Mouse (Mus musculus) cerebellum, postnatal 10 days (tissue): ENCODE results near the gene Cntf.
"Not testable (repeated sequence)": the region's sequence is repeated elsewhere in the genome, so short reads cannot be mapped to it uniquely, and the experiment has no call there.

Source experiments
- DNase-seq, 2 experiments: peaks; one replicate each; pipeline ENCODE4 v3.0.0; 2021; ENCODE audit warnings: mixed read lengths in 2 of 2

Gene Cntf

GRCm38 (mm10) chr19:12762212-12763130, 3.0 kb downstream of the Cntf start:
- DNase-seq = peak; percentile 9 to 12

GRCm38 (mm10) chr19:12759656-12760055, 5.8 kb downstream of the Cntf start:
- peak; percentile 86 to 90 for DNase-seq

- no peak for DNase-seq
Measured at GRCm38 (mm10) chr19:12758936-12759478, 6.4 kb downstream of the Cntf start.

- no peak for DNase-seq
Measured at GRCm38 (mm10) chr19:12756286-12756685, 9.1 kb downstream of the Cntf start.

- DNase-seq = no peak
Measured at GRCm38 (mm10) chr19:12731950-12732349, 33.5 kb downstream of the Cntf start.

- DNase-seq = no peak
Measured at GRCm38 (mm10) chr19:12731036-12731435, 34.4 kb downstream of the Cntf start.

- no peak for DNase-seq
Measured at GRCm38 (mm10) chr19:12725851-12726250, 39.6 kb downstream of the Cntf start.

GRCm38 (mm10) chr19:12722308-12722707, 43.1 kb downstream of the Cntf start:
- peak; percentile 49 to 65 for DNase-seq

- not testable (repeated sequence) for DNase-seq
Measured at GRCm38 (mm10) chr19:12721596-12721995, 43.8 kb downstream of the Cntf start.

GRCm38 (mm10) chr19:12720919-12721318, 44.5 kb downstream of the Cntf start:
- DNase-seq = not testable (repeated sequence)

GRCm38 (mm10) chr19:12720463-12720862, 45.0 kb downstream of the Cntf start:
- no peak for DNase-seq

GRCm38 (mm10) chr19:12719189-12719588, 46.2 kb downstream of the Cntf start:
- DNase-seq = no peak
